ENCODE assay signal across 32 mouse cellular contexts in the genomic region with DNA sequence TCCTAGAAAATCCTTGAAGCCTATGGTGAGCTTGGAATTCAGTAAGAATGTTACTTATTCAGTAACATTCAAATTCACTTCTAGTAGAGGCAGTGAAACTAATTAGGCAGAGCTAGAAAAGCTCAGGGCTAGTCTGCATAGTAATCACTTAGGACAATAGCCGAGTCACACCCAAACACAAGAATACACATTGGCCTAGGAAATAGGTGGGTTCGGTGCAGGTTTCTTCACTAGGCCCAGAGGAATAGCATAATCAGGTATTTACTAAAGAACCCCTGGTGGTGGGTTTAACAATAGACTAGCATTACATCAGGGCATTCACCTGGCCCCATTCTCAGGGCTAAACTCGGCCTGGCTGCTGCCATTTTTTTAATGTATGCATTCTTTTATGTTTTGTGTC. TPM values are rescaled to one million over a fixed set of nuclear protein-coding genes. Genes with fewer than 3 reads are reported as not detected.
"Had no signal": no experiment of that assay in that cellular context is flagged by ENCODE, and none has a peak within 500 bp of the region (broad histone marks: within the 10 kb centered on the region; RNA-seq: fewer than 3 reads in every experiment).

No protein-coding gene starts in this region.

RNA-seq across cellular contexts. Expression of a gene that starts 9.3 kb away (rescaled TPM):
- total RNA-seq: heart, postnatal 10 days; heart, postnatal 25 days; hematopoietic stem cell, adult 5-6 weeks; left cerebral cortex, adult 8-10 months had no signal
- polyA plus RNA-seq: hindbrain, embryonic 12.5 days; hindbrain, embryonic 13.5 days; hindbrain, embryonic 15.5 days; hindbrain, embryonic 16.5 days; hindbrain, postnatal 0 days; intestine, embryonic 14.5 days; kidney, embryonic 14.5 days; kidney, embryonic 15.5 days; kidney, embryonic 16.5 days had no signal

RNA-seq across cellular contexts. Expression of a gene that starts 32.8 kb away (rescaled TPM):
- total RNA-seq: heart, postnatal 10 days; heart, postnatal 14 days; heart, postnatal 25 days; heart, postnatal 36 days; heart, postnatal 4 days; hematopoietic stem cell, adult 5-6 weeks had no signal
- polyA plus RNA-seq: heart, embryonic 12.5 days; heart, embryonic 13.5 days; heart, embryonic 14.5 days; heart, embryonic 15.5 days; heart, embryonic 16.5 days; heart, postnatal 0 days; hindbrain, embryonic 10.5 days; hindbrain, embryonic 11.5 days; hindbrain, embryonic 13.5 days; hindbrain, embryonic 14.5 days; inflammation-experienced regulatory T-cells, adult 6 months; intestine, embryonic 14.5 days; intestine, embryonic 15.5 days; intestine, embryonic 16.5 days; intestine, postnatal 0 days; kidney, adult 2 months; kidney, embryonic 14.5 days; kidney, embryonic 15.5 days; kidney, embryonic 16.5 days; kidney, postnatal 0 days; large intestine, adult 2 months had no signal
